Comparison of ENCODE assay signal across 16 mouse cellular contexts in the genomic region with DNA sequence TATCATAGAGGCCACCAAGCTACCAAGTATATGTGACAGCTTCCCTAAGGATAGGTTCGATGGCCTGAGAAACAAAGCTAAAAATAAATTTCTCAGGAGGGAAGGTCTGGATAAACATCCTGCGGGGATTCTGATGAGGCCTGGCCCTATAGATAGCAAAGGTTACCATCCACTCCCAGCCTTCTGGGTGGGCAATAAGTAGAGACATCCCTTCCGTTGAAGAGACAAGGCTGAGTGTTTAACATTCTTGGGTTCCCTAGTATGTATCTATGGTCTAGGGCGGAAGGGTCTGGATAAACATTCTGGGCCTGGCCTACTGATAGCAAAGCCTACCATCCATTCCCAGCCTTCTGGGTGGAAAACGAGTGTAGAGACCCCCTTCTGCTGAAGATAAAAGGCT.
"Had no signal": no experiment of that assay in that cellular context is flagged by ENCODE, and none has a peak within 500 bp of the region (broad histone marks: within the 10 kb centered on the region; RNA-seq: fewer than 3 reads in every experiment).

No protein-coding gene starts in this region.

- H3K4me1 ChIP-seq: liver, embryonic 12.5 days; lung, embryonic 15.5 days; megakaryocyte, embryonic 14.5 days; midbrain, embryonic 13.5 days; midbrain, embryonic 15.5 days; neural tube, embryonic 12.5 days; stomach, embryonic 15.5 days had no signal

- H3K9me3 ChIP-seq: lung, embryonic 15.5 days; megakaryocyte, embryonic 14.5 days; midbrain, embryonic 13.5 days; midbrain, embryonic 15.5 days; neural tube, embryonic 12.5 days; stomach, embryonic 15.5 days had no signal

- DNase-seq: liver; right cerebral cortex, postnatal 14 days; thymus, adult 2 months; thymus, postnatal 25 days; thymus, postnatal 4 days had no signal

- ATAC-seq: liver, embryonic 12.5 days; midbrain, embryonic 13.5 days; midbrain, embryonic 15.5 days had no signal

- H3K9ac ChIP-seq: liver, embryonic 12.5 days; liver, embryonic 14.5 days; lung, embryonic 15.5 days; midbrain, embryonic 13.5 days; midbrain, embryonic 15.5 days; neural tube, embryonic 12.5 days; stomach, embryonic 15.5 days had no signal

- H3K4me3 ChIP-seq: liver, embryonic 12.5 days; lung, embryonic 15.5 days; megakaryocyte, embryonic 14.5 days; midbrain, embryonic 13.5 days; midbrain, embryonic 15.5 days; neural tube, embryonic 12.5 days; stomach, embryonic 15.5 days had no signal

- H3K4me2 ChIP-seq: liver, embryonic 12.5 days; lung, embryonic 15.5 days; midbrain, embryonic 11.5 days; midbrain, embryonic 13.5 days; midbrain, embryonic 15.5 days; neural tube, embryonic 12.5 days; stomach, embryonic 15.5 days had no signal

- H3K36me3 ChIP-seq: liver, embryonic 12.5 days; lung, embryonic 15.5 days; midbrain, embryonic 13.5 days; midbrain, embryonic 15.5 days; neural tube, embryonic 12.5 days; stomach, embryonic 15.5 days had no signal

- H3K27me3 ChIP-seq: liver, embryonic 12.5 days; lung, embryonic 15.5 days; megakaryocyte, embryonic 14.5 days; midbrain, embryonic 13.5 days; midbrain, embryonic 15.5 days; neural tube, embryonic 12.5 days; stomach, embryonic 15.5 days had no signal

- H3K27ac ChIP-seq: liver, embryonic 12.5 days; liver, embryonic 14.5 days; lung, embryonic 15.5 days; macrophage; midbrain, embryonic 13.5 days; midbrain, embryonic 15.5 days; neural tube, embryonic 12.5 days; stomach, embryonic 15.5 days; stomach, postnatal 0 days had no signal
